Comparison of ENCODE assay signal across 28 mouse cellular contexts in genomic region chr12:31569784-31570183, GRCm38 (mm10). TPM values are rescaled to one million over a fixed set of nuclear protein-coding genes. Genes with fewer than 3 reads are reported as not detected.
"Had no signal": no experiment of that assay in that cellular context is flagged by ENCODE, and none has a peak within 500 bp of the region (broad histone marks: within the 10 kb centered on the region; RNA-seq: fewer than 3 reads in every experiment).

No protein-coding gene starts in this region.

- H3K36me3 ChIP-seq: forebrain, embryonic 15.5 days; hindbrain, embryonic 13.5 days; hindbrain, embryonic 15.5 days; kidney, embryonic 15.5 days; limb, embryonic 13.5 days; limb, embryonic 15.5 days; liver, embryonic 12.5 days had no signal

- ATAC-seq: forebrain, embryonic 15.5 days; forebrain, postnatal 0 days; hindbrain, postnatal 0 days; intestine, embryonic 16.5 days; liver, embryonic 12.5 days had no signal

- H3K4me3 ChIP-seq: forebrain, embryonic 15.5 days; hindbrain, embryonic 13.5 days; hindbrain, embryonic 15.5 days; kidney, embryonic 15.5 days; limb, embryonic 13.5 days; limb, embryonic 15.5 days; liver, embryonic 12.5 days had no signal

- H3K9ac ChIP-seq: forebrain, embryonic 15.5 days; forebrain, postnatal 0 days; hindbrain, embryonic 13.5 days; hindbrain, embryonic 15.5 days; kidney, embryonic 15.5 days; limb, embryonic 13.5 days; limb, embryonic 15.5 days; liver, embryonic 12.5 days had no signal

- H3K27me3 ChIP-seq: forebrain, embryonic 15.5 days; hindbrain, embryonic 13.5 days; kidney, embryonic 15.5 days; limb, embryonic 13.5 days; limb, embryonic 15.5 days had no signal

- DNase-seq: forebrain, postnatal 0 days; gastrocnemius, postnatal 14 days; gastrocnemius, postnatal 36 days; heart, adult 18-20 months; kidney, adult 11 months; kidney, adult 2 months; kidney, adult 9 months; kidney, postnatal 14 days; kidney, postnatal 36 days; layer of hippocampus, adult 9-11 months; layer of hippocampus, postnatal 36 days; left cerebral cortex, postnatal 4 days had no signal

- H3K4me2 ChIP-seq: forebrain, embryonic 15.5 days; heart, embryonic 11.5 days; hindbrain, embryonic 13.5 days; hindbrain, embryonic 15.5 days; kidney, embryonic 15.5 days; limb, embryonic 13.5 days; limb, embryonic 15.5 days; liver, embryonic 12.5 days had no signal

- H3K9me3 ChIP-seq: forebrain, embryonic 15.5 days; hindbrain, embryonic 13.5 days; hindbrain, embryonic 15.5 days; kidney, embryonic 15.5 days; limb, embryonic 13.5 days; limb, embryonic 15.5 days; liver, embryonic 12.5 days had no signal

- H3K4me1 ChIP-seq: forebrain, embryonic 15.5 days; hindbrain, embryonic 13.5 days; hindbrain, embryonic 15.5 days; limb, embryonic 15.5 days; liver, embryonic 12.5 days had no signal

- H3K27ac ChIP-seq: forebrain, embryonic 15.5 days; hindbrain, embryonic 13.5 days; hindbrain, embryonic 15.5 days; hindbrain, postnatal 0 days; kidney, embryonic 15.5 days; kidney, postnatal 0 days; limb, embryonic 13.5 days; limb, embryonic 15.5 days; liver, embryonic 12.5 days had no signal

RNA-seq across cellular contexts. Expression of gene Slc26a4, which starts 10.0 kb away (rescaled TPM):
- total RNA-seq: gastrocnemius, adult 18-20 months; gastrocnemius, adult 8-10 months; gastrocnemius, postnatal 14 days; gastrocnemius, postnatal 36 days; heart, adult 18-20 months; hematopoietic stem cell, adult 5-6 weeks; hindbrain, postnatal 0 days had no signal
- polyA plus RNA-seq: forebrain, embryonic 15.5 days; gonadal fat pad, adult 2 months; hindbrain, embryonic 11.5 days; hindbrain, embryonic 15.5 days; limb, embryonic 15.5 days; liver, embryonic 12.5 days had no signal
